Mouse (Mus musculus) kidney, adult 10 weeks (tissue): ENCODE data around the gene Arfgap2. TPM values are rescaled to one million over a fixed set of nuclear protein-coding genes. Genes with fewer than 3 reads are reported as not detected.

Experiments
- polyA plus RNA-seq: library from polyadenylated mRNA; stranded (reverse); fragments of 350-450 nt; fragmentation: Illumina TruSeq; extraction: RNeasy Lipid Tissue Mini Kit (QIAGEN cat#74804); gene quantifications from one replicate; pipeline ENCODE4 v1.2.3, GENCODE M21; 2014; ENCODE audit warnings: low read depth, low replicate concordance

The Arfgap2 gene
- polyA plus RNA-seq: 9.7 TPM

DNA sequence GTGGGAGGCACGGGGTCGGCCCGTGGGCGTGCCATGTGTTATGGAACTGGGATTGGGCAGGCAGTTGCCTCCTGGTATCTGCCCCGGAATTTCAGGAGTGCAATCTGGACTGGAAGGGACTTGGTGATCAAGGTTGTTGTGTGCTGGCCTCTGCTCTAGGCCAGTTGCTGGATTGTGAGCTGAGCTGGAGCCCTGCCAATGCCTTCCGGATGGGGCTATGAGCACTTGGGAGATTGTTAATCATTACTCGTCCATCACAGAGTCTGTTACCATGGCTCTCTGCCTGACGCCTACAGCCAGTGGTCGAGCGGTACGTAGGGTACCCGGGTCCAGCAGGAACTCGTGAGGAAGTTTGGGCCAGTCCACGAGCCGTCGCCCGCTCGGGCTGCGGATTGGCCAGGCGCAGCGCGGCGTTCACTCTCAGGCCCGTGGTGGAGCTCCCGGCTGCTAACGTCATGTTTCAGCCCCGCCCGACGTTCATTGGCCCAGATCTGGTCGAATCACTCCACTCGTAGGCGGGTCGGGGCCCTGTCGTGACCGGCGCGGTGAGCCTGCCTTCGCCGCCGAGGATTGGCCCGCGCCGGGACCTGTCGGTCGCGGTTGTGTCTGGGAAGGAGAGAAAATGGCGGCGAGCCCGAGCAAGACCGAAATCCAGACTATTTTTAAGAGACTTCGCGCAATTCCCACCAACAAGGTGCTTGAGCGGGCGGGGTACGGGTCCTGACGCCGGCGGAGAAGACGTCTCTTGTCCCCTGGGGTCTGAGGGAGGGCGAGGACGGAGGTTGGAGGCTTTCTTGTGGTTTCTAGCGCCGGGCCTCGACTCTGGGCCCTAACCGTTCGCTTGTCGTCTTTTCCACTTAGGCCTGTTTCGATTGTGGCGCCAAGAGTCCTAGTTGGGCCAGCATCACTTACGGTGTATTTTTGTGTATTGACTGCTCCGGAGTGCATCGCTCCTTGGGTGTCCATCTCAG, at the start of gene Arfgap2:
TSS of gene Arfgap2 (plus strand) at position 264 of the 971 bp plus-strand sequence.

DNA sequence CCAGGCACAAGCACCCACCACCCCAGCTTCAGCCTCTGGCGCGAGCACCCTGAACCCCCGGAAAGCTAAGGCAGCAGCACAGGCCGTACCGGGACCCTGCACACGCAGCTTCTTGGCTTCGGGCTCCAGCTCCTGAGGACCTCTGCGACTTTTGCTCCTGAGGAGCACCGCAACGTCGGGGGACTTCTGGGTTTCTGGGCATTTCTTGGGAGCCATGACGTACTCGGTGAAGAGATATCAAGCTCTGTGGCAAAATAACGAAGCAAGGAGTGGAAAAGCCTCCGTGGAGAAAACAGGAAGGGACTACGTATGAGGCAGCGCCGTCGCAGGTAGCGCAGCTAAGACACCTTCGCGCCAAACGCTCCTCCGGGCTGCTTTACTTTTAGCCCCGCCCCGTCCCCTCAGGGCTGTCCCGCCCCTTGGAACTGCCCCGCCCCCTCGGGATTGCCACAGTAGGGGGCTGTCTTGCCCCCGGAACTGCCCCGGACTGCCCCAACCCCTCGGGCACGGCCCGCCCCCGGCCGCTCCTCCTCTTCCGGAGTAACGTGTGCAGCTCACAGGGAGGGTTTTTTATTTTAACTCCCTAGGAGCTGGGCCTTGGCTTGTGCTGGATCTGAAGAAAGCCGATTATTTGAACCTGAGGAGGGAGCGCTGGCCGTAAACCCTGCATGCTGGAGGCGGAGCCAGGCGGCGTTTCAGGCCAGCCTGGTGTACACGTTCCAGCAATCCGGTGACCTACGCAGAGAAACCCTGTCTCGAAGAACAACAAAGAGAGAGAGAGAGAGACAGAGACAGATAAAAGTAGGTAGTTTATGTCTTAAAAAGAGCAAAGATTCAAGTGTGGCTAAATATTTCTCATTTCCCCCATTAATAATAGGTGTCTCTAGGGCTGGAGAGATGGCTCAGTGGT, 27.9 kb upstream of the Arfgap2 start, which contains the start of gene Ddb2:
TSS of gene Ddb2 (minus strand) at position 382 of the 910 bp plus-strand sequence.

DNA sequence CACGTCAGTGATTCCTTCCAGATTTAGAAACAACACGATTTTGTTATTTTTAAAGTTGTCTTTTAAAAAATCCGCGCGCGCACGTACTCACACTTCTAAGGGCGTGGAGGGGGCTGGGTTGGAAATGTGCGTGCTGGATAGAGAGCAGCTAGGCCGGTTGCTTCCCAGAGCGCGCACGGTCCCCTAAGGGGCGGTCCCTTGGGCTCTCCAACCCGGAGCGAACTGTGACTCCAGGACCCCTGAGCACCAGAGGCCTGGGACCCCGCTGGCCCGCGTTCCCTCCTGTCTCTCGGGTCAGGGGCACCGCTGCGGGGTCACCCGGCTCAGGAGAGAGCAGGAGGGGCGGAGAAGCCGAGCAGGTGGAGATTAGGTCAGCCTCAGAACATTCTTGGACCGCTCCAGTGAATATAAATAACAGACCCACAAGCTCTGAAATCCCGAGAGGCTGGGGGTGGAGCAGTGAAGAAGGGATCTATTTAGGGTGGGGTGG, 9.1 kb upstream of the Arfgap2 start, which contains the start of gene Pacsin3:
TSS of gene Pacsin3 (plus strand) at position 294 of the 490 bp plus-strand sequence.

Other genes starting within 250 kb of the Arfgap2 start
- not detected for gene Rapsn, start 229.4 kb upstream of the Arfgap2 start, polyA plus RNA-seq
- gene Psmc3, start 211.0 kb upstream of the Arfgap2 start, polyA plus RNA-seq: 173 TPM
- gene Slc39a13, start 194.6 kb upstream of the Arfgap2 start, polyA plus RNA-seq: 4.7 TPM
- gene Spi1, start 182.6 kb upstream of the Arfgap2 start, polyA plus RNA-seq: 1.9 TPM
- not detected for gene Mybpc3, start 146.8 kb upstream of the Arfgap2 start, polyA plus RNA-seq
- 1.9 TPM for gene Madd, start 81.1 kb upstream of the Arfgap2 start, polyA plus RNA-seq
- gene Nr1h3, start 62.1 kb upstream of the Arfgap2 start, polyA plus RNA-seq: 1.1 TPM
- gene Acp2, start 62.1 kb upstream of the Arfgap2 start, polyA plus RNA-seq: 30.4 TPM
- 12.4 TPM for gene Ddb2, start 28.0 kb upstream of the Arfgap2 start, polyA plus RNA-seq
- 0.77 TPM for gene Pacsin3, start 9.0 kb upstream of the Arfgap2 start, polyA plus RNA-seq
- 12.6 TPM for gene 1110051M20Rik, start 179.7 kb downstream of the Arfgap2 start, polyA plus RNA-seq
- gene Lrp4, start 192.5 kb downstream of the Arfgap2 start, polyA plus RNA-seq: 3.7 TPM